Mouse (Mus musculus): ENCODE data around the gene Trcg1. TPM values are rescaled to one million over a fixed set of nuclear protein-coding genes. Genes with fewer than 3 reads are reported as not detected.

Trcg1 gene
- total and polyA plus RNA-seq, 2 experiments, result not detected

DNA sequence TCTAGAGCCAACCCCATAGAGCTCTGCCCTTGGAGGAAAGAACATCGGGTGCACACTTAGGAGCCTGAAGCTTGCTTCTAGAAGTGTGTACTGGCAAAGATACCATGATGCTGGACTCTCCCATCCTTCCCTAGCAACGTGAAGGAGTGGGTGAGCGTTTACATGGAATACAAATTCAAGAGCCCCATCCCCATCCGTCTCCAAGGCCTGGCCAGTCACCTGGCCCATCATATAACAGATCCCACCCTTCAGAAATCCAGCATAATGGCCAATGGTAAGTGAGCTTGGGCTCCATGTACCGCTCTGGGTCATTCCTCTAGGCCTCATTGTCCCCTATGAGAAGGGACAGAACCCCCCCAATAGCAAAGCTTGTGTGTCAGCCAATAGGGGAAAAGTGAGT, 10.1 kb downstream of the Trcg1 start:
- no peaks in the 10 kb centered on the region for H3K27me3 ChIP-seq (ENCODE audit: control insufficient read depth, insufficient read depth, low read length)

DNA sequence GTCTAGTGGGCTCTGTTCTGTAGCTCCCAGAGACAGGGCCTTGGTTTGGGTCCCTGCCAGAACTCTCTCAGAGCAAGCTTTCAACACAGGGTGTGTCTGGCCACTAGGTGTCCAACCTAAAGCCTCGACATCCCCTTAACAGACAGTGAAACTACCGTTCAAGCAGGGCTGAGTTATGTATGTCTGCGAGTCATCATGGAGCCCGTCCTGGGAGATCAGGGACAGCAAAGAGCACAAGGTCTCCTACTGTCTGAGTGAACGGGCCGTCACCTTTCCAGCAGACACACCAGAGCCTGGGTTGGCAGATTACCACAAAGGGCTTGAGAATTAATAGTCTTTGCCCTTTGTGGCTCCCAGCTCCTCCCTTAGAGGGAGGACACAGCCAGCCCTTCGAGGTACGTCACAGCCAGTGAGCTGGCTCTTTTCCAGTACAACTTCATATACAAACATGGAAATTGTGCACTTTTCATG, 10.9 kb downstream of the Trcg1 start:
- Histone ChIP-seq H3K9ac (ENCODE audit: low read depth, low read length) (no peak overlapping the region), H3K27me3 (ENCODE audit: control insufficient read depth, insufficient read depth, low read length) (no peaks in the 10 kb centered on the region), H3K27ac (replicated peaks; ENCODE audit: insufficient read depth, low read depth, low read length) (no peak overlapping the region), H3K4me3 (ENCODE audit: insufficient read depth, low read depth, low read length) (no peak overlapping the region), H3K36me3 (ENCODE audit: control insufficient read depth, insufficient read depth, low read length) (no peaks in the 10 kb centered on the region), H3K4me1 (ENCODE audit: control insufficient read depth, insufficient read depth, low read length) (peaks cover 5% of the 10 kb centered on the region), H3K79me2 (ENCODE audit: control insufficient read depth, insufficient read depth, low read length) (no peaks in the 10 kb centered on the region)
- peak; percentile 71 for DNase-seq (ENCODE audit: extremely low read depth, low read depth, low spot score)
- WGBS, result 21% methylated on average over 8 of the region's 8 CpGs
- TF ChIP-seq CTCF (IDR thresholded peaks at IDR 0.05; ENCODE audit: low read depth, low read length), result no peak
- no peak for TF ChIP-seq POLR2A (IDR thresholded peaks at IDR 0.05; ENCODE audit: extremely low read depth, insufficient read depth, low read length)

More for the DNA sequence above, 10.1 kb downstream of the Trcg1 start:
- Histone ChIP-seq H3K36me3 (ENCODE audit: control insufficient read depth, insufficient read depth, low read length) (no peaks in the 10 kb centered on the region), H3K4me1 (ENCODE audit: control insufficient read depth, insufficient read depth, low read length) (peaks cover 5% of the 10 kb centered on the region), H3K9ac (ENCODE audit: low read depth, low read length) (no peak overlapping the region), H3K27ac (replicated peaks; ENCODE audit: insufficient read depth, low read depth, low read length) (no peak overlapping the region), H3K79me2 (ENCODE audit: control insufficient read depth, insufficient read depth, low read length) (no peaks in the 10 kb centered on the region), H3K4me3 (ENCODE audit: insufficient read depth, low read depth, low read length) (no peak overlapping the region)
- no peak for DNase-seq (ENCODE audit: extremely low read depth, low read depth, low spot score)
- WGBS, result 97% methylated on average over 5 of the region's 5 CpGs
- no peak for TF ChIP-seq POLR2A (IDR thresholded peaks at IDR 0.05; ENCODE audit: extremely low read depth, insufficient read depth, low read length)
- no peak for TF ChIP-seq CTCF (IDR thresholded peaks at IDR 0.05; ENCODE audit: low read depth, low read length)

DNA sequence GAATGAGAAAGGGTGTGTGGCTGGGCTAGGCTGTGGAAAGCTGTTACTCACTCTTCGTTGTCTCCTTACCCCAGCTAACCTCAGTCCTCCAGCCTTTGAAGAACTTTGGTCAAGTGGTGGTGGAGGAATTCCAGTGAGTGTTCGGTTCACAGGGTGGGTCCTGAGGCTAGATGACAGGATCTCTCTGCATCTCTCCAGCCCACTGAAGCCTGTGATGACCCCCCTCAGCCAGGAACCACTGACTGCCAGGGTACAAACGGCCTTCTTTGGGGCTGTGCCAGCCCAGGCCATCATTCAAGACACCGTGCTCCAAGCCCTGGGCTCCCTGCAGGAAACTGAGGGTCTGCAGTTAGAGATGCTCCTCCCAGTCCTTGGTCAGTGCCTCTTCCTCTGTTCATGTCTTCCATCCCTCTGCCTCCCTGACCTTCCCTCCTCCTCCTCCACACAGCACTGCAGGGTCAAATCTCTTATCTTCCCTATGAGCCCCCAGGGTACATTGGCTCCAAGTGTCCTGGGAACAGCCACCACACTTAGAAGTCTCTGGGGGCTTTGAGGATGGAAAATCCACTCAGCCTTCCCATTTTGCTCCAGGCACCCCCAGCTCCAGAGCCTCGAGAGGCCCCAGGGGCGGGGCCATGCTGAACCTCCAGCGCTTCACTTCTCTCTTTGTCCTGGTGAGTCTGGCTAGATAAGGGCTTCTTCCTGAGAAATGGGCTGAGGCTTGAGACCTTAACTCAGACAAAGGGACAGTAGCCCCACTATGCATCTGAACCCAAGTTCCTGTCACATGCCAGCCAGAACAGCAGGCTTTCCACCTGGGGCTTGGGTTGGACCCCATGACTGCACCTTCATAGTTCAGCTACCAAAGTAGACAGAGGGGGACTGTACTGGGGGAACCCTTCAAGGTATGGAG, 11.9 kb downstream of the Trcg1 start:
- WGBS, result 78% methylated on average over 7 of the region's 7 CpGs
- DNase-seq (ENCODE audit: extremely low read depth, low read depth, low spot score), result no peak
- Histone ChIP-seq H3K79me2 (ENCODE audit: control insufficient read depth, insufficient read depth, low read length) (no peaks in the 10 kb centered on the region), H3K4me1 (ENCODE audit: control insufficient read depth, insufficient read depth, low read length) (peaks cover 5% of the 10 kb centered on the region), H3K36me3 (ENCODE audit: control insufficient read depth, insufficient read depth, low read length) (peaks cover 1% of the 10 kb centered on the region; the same call in 1 of the 2 replicates), H3K27me3 (ENCODE audit: control insufficient read depth, insufficient read depth, low read length) (no peaks in the 10 kb centered on the region), H3K4me3 (ENCODE audit: insufficient read depth, low read depth, low read length) (no peak overlapping the region), H3K9ac (ENCODE audit: low read depth, low read length) (no peak overlapping the region), H3K27ac (replicated peaks; ENCODE audit: insufficient read depth, low read depth, low read length) (no peak overlapping the region)
- TF ChIP-seq CTCF (IDR thresholded peaks at IDR 0.05; ENCODE audit: low read depth, low read length) (no peak), POLR2A (IDR thresholded peaks at IDR 0.05; ENCODE audit: extremely low read depth, insufficient read depth, low read length) (no peak)

- TF ChIP-seq POLR2A (IDR thresholded peaks at IDR 0.05; ENCODE audit: extremely low read depth, insufficient read depth, low read length) (no peak), CTCF (IDR thresholded peaks at IDR 0.05; ENCODE audit: low read depth, low read length) (no peak)
- Histone ChIP-seq H3K4me3 (ENCODE audit: insufficient read depth, low read depth, low read length) (no peak overlapping the region), H3K27ac (replicated peaks; ENCODE audit: insufficient read depth, low read depth, low read length) (no peak overlapping the region), H3K27me3 (ENCODE audit: control insufficient read depth, insufficient read depth, low read length) (no peaks in the 10 kb centered on the region), H3K36me3 (ENCODE audit: control insufficient read depth, insufficient read depth, low read length) (peaks cover 4% of the 10 kb centered on the region; the same call in 1 of the 2 replicates), H3K9ac (ENCODE audit: low read depth, low read length) (no peak overlapping the region), H3K79me2 (ENCODE audit: control insufficient read depth, insufficient read depth, low read length) (peaks cover 3% of the 10 kb centered on the region; the same call in 1 of the 2 replicates), H3K4me1 (ENCODE audit: control insufficient read depth, insufficient read depth, low read length) (peaks cover 10% of the 10 kb centered on the region)
- WGBS, result 93% methylated on average over 4 of the region's 4 CpGs
- DNase-seq (ENCODE audit: extremely low read depth, low read depth, low spot score), result no peak
Observed at GRCm38 (mm10) chr9:57250026-57250425, 13.7 kb downstream of the Trcg1 start.

DNA sequence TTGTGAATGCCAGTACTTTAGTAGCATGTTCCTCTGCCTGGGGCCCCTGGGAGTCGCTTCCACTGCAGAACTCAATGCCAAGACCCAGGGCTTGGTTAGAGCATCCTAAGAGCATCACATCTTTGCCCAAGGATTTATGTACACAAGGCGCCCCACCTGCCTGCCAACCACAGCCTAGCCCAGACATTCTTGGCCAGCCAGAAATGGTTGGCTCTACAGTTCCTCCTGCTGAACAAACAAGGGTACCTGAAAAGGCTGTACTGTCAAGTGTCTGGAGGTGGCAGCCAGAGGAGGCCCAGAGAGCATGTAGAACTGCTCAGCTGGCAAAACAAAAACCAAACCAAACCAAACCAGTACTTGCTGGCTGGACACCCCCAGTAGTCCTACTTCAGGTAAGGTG, 14.8 kb downstream of the Trcg1 start:
- Histone ChIP-seq H3K4me3 (ENCODE audit: insufficient read depth, low read depth, low read length) (no peak overlapping the region), H3K36me3 (ENCODE audit: control insufficient read depth, insufficient read depth, low read length) (peaks cover 4% of the 10 kb centered on the region; the same call in 1 of the 2 replicates), H3K4me1 (ENCODE audit: control insufficient read depth, insufficient read depth, low read length) (peaks cover 15% of the 10 kb centered on the region), H3K79me2 (ENCODE audit: control insufficient read depth, insufficient read depth, low read length) (peaks cover 4% of the 10 kb centered on the region; the same call in 1 of the 2 replicates), H3K27ac (replicated peaks; ENCODE audit: insufficient read depth, low read depth, low read length) (no peak overlapping the region), H3K27me3 (ENCODE audit: control insufficient read depth, insufficient read depth, low read length) (no peaks in the 10 kb centered on the region), H3K9ac (ENCODE audit: low read depth, low read length) (no peak overlapping the region)
- no peak for DNase-seq (ENCODE audit: extremely low read depth, low read depth, low spot score)
- WGBS, result 90% methylated on average over 2 of the region's 2 CpGs
- no peak for TF ChIP-seq CTCF (IDR thresholded peaks at IDR 0.05; ENCODE audit: low read depth, low read length)
- TF ChIP-seq POLR2A (IDR thresholded peaks at IDR 0.05; ENCODE audit: extremely low read depth, insufficient read depth, low read length), result no peak
